Mouse (Mus musculus) cerebellum, adult 2 months (tissue): ENCODE measurements around the gene Dnajb7. TPM values are rescaled to one million over a fixed set of nuclear protein-coding genes. Genes with fewer than 3 reads are reported as not detected.

Source experiments
- DNase-seq, 2 experiments: peaks; one replicate each; pipeline ENCODE4 v3.0.0; 2021
- H3K27ac ChIP-seq: fragments of 200-500 bp; 2 replicates; pipeline ENCODE4 v1.5.1; 2012; ENCODE audit warnings: low read length, control low read depth, inconsistent platforms; ENCODE audit not compliant: insufficient read depth
- H3K27me3 ChIP-seq: fragments of 200-500 bp; 2 replicates; pipeline ENCODE4 v1.6.1; 2012; ENCODE audit warnings: inconsistent platforms, mild to moderate bottlenecking, low read length, moderate library complexity; ENCODE audit not compliant: control insufficient read depth, insufficient read depth
- H3K4me1 ChIP-seq: fragments of 200-500 bp; 2 replicates; pipeline ENCODE4 v1.6.1; 2011; ENCODE audit warnings: low read length; ENCODE audit not compliant: control insufficient read depth, insufficient read depth
- H3K4me3 ChIP-seq: fragments of 200-500 bp; replicated peaks from 2 replicates; pipeline ENCODE3; 2011; ENCODE audit warnings: mild to moderate bottlenecking, low read depth, low read length, control low read depth; ENCODE audit not compliant: insufficient read depth
- CTCF ChIP-seq: fragments of 200-500 bp; IDR thresholded peaks from 2 replicates; pipeline ENCODE4 v1.5.1; 2011; ENCODE audit warnings: low read depth, mild to moderate bottlenecking, control low read depth, low read length, moderate library complexity, borderline replicate concordance; ENCODE audit not compliant: insufficient read depth
- POLR2A ChIP-seq: fragments of 200-500 bp; IDR thresholded peaks from 2 replicates; pipeline ENCODE4 v1.6.1; 2011; ENCODE audit warnings: low read length, control low read depth, borderline replicate concordance; ENCODE audit not compliant: insufficient read depth
- WGBS: fragments of 180-500 bp; shearing (Covaris S2); methylation state at CpG from one replicate; pipeline ENCODE4 v1.1.7; 2018; 5-methylcytosine and 5-hydroxymethylcytosine counted together
- polyA plus RNA-seq: library from polyadenylated mRNA; depleted of rRNA; stranded (reverse); fragments of >200 nt; gene quantifications from 2 replicates; pipeline ENCODE4 v1.2.3, GENCODE M21; 2012; rRNA removed

The Dnajb7 gene
- polyA plus RNA-seq, result 0.07 TPM in 1 of 2 replicates, not detected in the other

- TF ChIP-seq POLR2A, result no peak
- no peak for TF ChIP-seq CTCF
- WGBS, result 94% methylated on average over 1 of the region's 1 CpGs
These were observed at the start of gene Dnajb7 for GRCm38 (mm10) chr15:81408199-81408598. Gene Dnajb7 (minus strand): TSS chr15:81408299.

DNA sequence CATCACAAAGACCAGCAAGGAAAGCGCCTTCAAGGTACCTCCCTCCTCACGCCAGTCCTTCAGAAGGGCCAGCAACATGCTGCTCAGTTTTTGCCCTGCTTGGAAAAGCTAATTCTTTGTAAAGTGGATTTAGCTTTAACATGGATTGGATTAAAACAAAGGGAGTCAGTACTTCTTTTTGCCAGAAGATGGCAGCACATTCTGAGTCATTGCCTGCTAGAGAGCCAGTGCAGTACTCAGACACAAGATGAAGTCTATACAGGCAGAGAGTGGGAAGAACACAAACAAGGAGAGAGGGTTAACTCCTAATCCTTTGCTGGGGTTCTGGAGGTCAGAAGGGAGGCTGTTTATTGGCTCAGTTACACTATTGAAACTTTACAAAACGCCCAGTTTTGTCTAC lies 40.4 kb upstream of the Dnajb7 start:
- Histone ChIP-seq H3K4me3 (no peak overlapping the region), H3K4me1 (no peaks in the 10 kb centered on the region), H3K27me3 (no peaks in the 10 kb centered on the region), H3K27ac (no peak overlapping the region)
- TF ChIP-seq CTCF, result peak; percentile 46; the same call in 1 of the 2 replicates
- TF ChIP-seq POLR2A, result no peak
- DNase-seq, result peak; percentile 32 to 65
- 48% methylated on average over 3 of the region's 3 CpGs for WGBS

More at GRCm38 (mm10) chr15:81408199-81408598, at the start of gene Dnajb7:
- H3K4me1 ChIP-seq, result no peaks in the 10 kb centered on the region
- no peak for DNase-seq
- no peak within 1 kb of the TSS for H3K4me3 ChIP-seq
- H3K27me3 ChIP-seq, result no peaks in the 10 kb centered on the region
- no peak within 1 kb of the TSS for H3K27ac ChIP-seq

DNA sequence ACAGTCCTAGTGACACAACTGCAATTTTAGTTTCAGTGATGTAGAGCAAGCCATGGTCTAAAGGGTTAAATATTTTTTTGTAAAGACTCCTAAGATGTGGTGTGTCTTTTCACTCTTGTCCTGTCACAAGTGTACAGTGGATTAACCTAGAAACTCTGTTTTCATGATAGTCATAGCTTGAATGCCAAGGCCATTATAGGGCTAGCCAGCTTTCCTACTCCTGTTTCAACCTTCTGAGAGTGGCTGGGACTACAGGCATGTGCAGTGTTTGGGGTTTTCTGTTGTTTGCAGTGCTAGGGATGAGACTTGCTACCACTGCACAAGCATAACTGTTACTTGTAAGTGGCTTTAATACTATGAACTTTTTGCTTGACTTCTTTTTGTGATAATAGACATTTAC lies 31.1 kb upstream of the Dnajb7 start:
- H3K27ac ChIP-seq, result no peak overlapping the region
- TF ChIP-seq CTCF, result no peak
- TF ChIP-seq POLR2A, result no peak
- no peaks in the 10 kb centered on the region for H3K4me1 ChIP-seq
- no peak overlapping the region for H3K4me3 ChIP-seq
- no peaks in the 10 kb centered on the region for H3K27me3 ChIP-seq
- no peak for DNase-seq

- Histone ChIP-seq H3K27me3 (no peaks in the 10 kb centered on the region), H3K4me3 (no peak overlapping the region), H3K27ac (no peak overlapping the region), H3K4me1 (no peaks in the 10 kb centered on the region)
- no peak for DNase-seq
- WGBS, result 100% methylated on average over 1 of the region's 1 CpGs
- TF ChIP-seq POLR2A, result no peak
- TF ChIP-seq CTCF, result no peak
These were observed 30.2 kb upstream of the Dnajb7 start for GRCm38 (mm10) chr15:81438345-81438744.

GRCm38 (mm10) chr15:81431195-81431594 lies 23.1 kb upstream of the Dnajb7 start:
- Histone ChIP-seq H3K27me3 (no peaks in the 10 kb centered on the region), H3K27ac (no peak overlapping the region), H3K4me1 (no peaks in the 10 kb centered on the region), H3K4me3 (no peak overlapping the region)
- WGBS, result 91% methylated on average over 1 of the region's 1 CpGs
- TF ChIP-seq CTCF, result no peak
- TF ChIP-seq POLR2A, result no peak
- DNase-seq, result no peak

- no peak overlapping the region for H3K4me3 ChIP-seq
- no peak overlapping the region for H3K27ac ChIP-seq
- H3K27me3 ChIP-seq, result no peaks in the 10 kb centered on the region
- no peak for DNase-seq
- no peaks in the 10 kb centered on the region for H3K4me1 ChIP-seq
- 90% methylated on average over 2 of the region's 2 CpGs for WGBS
- TF ChIP-seq CTCF (no peak), POLR2A (no peak)
These were observed 19.8 kb upstream of the Dnajb7 start for GRCm38 (mm10) chr15:81427947-81428346.

DNA sequence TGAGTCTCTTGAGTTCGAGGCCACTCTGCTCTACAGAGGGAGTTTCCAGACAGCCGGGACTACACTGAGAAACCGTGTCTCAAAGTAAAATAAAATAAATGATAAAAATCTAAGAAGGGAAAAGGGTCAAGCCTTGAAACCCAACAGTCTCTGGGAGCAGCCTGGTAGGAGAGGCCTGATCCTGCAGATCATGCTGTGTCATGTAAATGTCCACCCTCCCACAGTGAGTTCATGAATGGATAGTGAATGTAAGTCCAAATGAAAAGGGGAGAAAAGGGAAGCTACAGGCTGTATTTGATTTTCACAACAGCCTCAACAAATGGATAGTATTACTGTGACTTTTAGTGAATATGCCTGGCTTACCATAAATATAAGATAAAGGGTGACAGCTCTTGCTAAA lies 17.2 kb upstream of the Dnajb7 start:
- Histone ChIP-seq H3K27ac (no peak overlapping the region), H3K27me3 (no peaks in the 10 kb centered on the region), H3K4me3 (no peak overlapping the region), H3K4me1 (no peaks in the 10 kb centered on the region)
- WGBS, result 83% methylated on average over 3 of the region's 3 CpGs
- DNase-seq, result no peak
- TF ChIP-seq CTCF (no peak), POLR2A (no peak)

DNA sequence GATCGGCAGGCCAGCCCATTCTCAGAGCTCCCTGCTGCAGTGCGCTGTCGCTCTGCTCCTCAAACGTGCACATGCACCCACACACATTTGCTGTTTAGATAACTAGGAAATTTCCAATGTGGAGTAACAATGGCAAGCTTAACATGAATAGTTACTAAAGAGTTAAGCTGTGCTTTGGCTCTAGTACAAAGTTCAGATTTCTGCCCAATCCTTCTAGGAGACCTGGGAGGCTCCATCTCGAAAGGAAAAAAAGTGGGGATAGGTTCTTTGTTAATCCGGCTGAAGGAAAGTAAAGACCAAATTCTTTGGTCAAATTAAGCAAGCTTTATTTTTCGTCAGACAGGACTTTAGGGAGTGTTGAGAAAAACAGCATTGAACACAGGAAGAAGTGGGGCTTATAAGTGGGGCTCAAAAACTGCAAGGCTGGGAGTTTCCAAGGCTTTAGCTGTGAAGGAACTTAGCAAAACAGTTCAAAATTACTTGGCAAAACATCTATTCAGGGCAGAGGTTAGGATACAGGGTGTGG lies 14.1 kb upstream of the Dnajb7 start:
- no peaks in the 10 kb centered on the region for H3K4me1 ChIP-seq
- no peaks in the 10 kb centered on the region for H3K27me3 ChIP-seq
- TF ChIP-seq CTCF (no peak), POLR2A (no peak)
- no peak overlapping the region for H3K27ac ChIP-seq
- WGBS, result 75% methylated on average over 7 of the region's 7 CpGs
- H3K4me3 ChIP-seq, result no peak overlapping the region
- DNase-seq, result no peak
